Mouse (Mus musculus) stomach, postnatal 0 days (tissue): ENCODE data around the gene Shc2.
A peak's percentile ranks its signal among the peaks of the same experiment; 100 is the strongest.

Experiments used
- CTCF ChIP-seq: IDR thresholded peaks from 2 replicates; pipeline ENCODE4 v1.5.1; 2016; ENCODE audit warnings: antibody characterized with exemption, low read depth, mild to moderate bottlenecking, moderate library complexity
- EP300 ChIP-seq: optimal IDR thresholded peaks from 2 replicates; pipeline ENCODE3; 2016; ENCODE audit warnings: antibody characterized with exemption

- no peak for TF ChIP-seq EP300
- peak; percentile 62 for TF ChIP-seq CTCF
Measured at GRCm38 (mm10) chr10:79658829-79659228, 21.1 kb upstream of the Shc2 start.
